Mouse (Mus musculus): Measurements from ENCODE around the gene Tmem132d.

Gene Tmem132d

GRCm38 (mm10) chr5:128405071-128405470, 27.8 kb downstream of the Tmem132d start:
- no peak for DNase-seq (ENCODE audit: low spot score)

DNA sequence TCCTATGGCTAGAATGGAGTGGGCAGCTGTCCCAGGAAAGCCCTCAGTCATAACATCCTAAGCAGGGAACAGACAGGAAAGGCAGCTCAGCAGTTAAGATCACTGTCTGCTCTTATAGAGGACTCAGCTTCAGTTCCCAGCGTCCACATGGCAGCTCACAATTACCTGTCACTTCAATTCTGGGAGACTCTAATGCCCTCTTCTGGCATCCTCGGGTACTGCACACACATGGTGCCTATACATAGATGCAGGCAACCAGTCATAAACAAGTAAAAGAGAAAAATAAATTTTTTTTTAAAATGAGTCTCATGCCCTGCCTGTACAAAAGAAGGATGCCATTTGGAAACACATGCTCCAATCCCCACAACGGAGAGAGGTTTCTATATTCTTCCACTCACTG, 28.7 kb downstream of the Tmem132d start:
- DNase-seq (ENCODE audit: low spot score): no peak

DNA sequence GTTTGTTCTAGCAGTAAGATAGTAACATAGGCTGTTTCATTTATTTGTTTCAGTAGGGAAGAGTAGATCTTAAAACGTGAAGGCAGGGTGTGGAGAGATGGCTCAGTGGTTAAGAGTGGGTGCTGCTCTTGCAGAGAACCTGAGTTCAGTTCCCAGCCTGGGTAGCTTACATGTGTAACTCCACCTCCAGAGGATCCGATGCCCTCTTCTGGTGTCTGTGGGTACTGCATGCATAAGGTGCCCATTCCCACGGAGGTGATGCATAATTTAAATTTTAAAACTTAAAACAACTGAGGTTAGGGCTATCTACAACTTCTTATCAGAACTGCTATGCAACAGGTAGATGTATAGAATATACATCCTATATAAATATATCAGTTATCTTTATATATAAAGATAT, 40.5 kb downstream of the Tmem132d start:
- DNase-seq (ENCODE audit: low spot score): peak; percentile 10

DNA sequence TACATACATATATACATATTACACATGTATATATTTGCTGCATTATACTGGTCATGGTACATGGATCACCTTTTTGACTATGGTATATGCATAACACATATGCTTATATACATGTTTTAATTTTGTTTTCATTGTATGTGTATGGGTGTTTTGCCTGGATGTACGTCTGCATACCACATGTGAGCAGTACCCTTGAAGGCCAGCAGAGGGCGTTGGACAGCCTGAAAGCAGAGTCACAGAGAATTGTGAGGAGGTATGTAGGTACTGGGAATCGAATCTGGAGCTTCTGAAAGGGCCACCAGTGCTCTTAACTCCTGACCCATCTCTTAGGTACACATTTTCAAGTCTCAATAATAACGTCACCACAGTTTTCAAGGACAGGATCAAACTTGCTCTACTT, 43.2 kb downstream of the Tmem132d start:
- DNase-seq (ENCODE audit: low spot score): peak; percentile 38

- DNase-seq (ENCODE audit: low spot score): peak; percentile 69
Measured at GRCm38 (mm10) chr5:128388358-128389141, 44.3 kb downstream of the Tmem132d start.

GRCm38 (mm10) chr5:128369814-128370213, 63.1 kb downstream of the Tmem132d start:
- no peak for DNase-seq (ENCODE audit: low spot score)

GRCm38 (mm10) chr5:128369111-128369510, 63.8 kb downstream of the Tmem132d start:
- no peak for DNase-seq (ENCODE audit: low spot score)

DNA sequence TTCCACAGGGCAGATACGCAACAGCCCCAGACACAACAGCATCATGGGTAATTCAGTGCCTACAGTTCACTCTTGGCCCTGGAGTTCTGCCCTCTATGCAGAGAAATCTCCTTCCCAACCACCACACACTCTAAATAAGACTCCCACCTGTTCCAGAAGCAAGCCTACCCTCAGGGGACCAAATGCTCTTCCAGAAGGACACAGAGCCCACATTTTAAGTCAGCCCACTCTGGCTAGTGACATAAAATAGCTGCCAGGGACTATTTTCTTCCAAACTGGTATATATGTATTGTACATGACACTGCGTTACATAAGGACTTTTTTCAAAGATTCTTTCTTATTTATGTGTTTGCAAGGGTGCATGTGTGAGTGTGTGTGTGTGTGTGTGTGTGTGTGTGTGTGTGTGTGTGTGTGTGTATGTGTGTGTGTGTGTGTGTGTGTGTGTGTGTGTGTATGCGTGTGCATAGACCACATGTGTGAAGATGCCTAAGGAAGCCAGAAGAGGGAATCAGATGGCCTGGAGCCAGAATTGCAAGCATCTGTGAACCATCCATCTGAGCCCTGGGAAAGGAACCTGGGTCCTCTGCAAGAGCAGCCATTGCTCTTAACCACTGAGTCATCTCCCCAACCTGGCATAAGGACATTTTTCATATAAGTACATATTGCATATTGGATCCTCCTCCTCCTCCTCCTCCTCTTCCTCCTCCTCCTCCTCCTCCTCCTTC, 67.5 kb downstream of the Tmem132d start:
- no peak for DNase-seq (ENCODE audit: low spot score)

- DNase-seq (ENCODE audit: low spot score): no peak
Measured at GRCm38 (mm10) chr5:128360946-128361675, 71.8 kb downstream of the Tmem132d start.

DNA sequence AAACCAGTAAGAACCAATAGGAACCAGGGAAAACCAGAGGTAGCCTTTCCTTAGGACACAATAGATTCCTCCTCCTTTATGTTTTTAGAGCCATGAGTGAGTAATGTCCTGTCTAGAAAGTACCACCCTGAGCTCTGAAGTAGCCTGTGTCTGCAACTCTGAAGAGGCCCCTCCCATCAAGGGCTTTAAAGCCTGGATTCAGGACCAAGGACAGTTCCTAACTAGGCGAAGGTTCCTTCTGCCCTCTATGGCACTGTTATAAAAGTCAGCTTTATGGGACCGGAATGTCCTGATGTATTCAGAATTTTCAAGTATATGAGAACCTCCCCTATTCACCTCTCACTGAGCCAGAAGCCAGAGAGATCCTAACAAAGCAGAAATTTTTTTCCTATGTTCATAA, 84.0 kb downstream of the Tmem132d start:
- peak; percentile 86 for DNase-seq (ENCODE audit: low spot score)

DNA sequence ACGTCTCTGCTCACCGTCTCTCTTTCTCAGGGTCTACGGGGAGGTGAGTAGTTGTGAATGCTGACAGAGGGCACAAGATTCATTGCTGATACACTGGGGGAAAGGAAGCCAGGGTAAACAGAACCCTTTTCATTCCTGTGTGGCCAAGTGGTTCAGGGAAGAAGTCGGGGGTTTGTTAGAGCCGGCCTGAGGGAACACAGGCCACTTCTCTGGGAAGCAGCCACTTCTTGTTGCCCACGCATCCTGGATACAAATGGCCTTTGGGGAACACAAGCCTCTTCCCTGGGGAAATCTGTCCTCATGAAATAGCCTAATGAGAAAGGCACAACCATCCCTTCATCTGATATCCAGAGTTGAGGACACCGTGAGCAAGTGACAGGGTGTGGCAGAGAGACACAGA, 96.0 kb downstream of the Tmem132d start:
- no peak for DNase-seq (ENCODE audit: low spot score)

GRCm38 (mm10) chr5:128332766-128333165, 100.1 kb downstream of the Tmem132d start:
- DNase-seq (ENCODE audit: low spot score): no peak

DNA sequence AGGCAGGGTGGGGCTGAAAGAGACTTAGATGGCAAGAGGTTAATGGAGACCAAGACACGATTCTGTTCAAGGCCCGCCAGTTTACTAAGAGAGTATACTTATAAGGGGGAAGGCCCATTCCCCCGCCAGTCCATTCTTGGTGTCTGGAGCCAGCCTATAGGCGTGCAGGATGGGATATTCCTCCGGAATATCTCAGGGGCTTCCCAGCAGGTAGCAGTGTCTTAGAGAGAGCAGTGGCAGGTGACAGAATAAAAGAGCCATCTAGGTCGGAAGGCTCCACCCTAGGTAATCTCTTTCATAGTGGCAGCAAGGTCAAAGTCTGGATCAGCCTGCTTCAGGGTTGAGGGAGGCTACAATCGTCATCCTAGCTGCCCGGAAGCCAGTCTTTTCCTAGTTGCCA, 102.5 kb downstream of the Tmem132d start:
- DNase-seq (ENCODE audit: low spot score): no peak

- DNase-seq (ENCODE audit: low spot score): no peak
Measured at GRCm38 (mm10) chr5:128302387-128302786, 130.5 kb downstream of the Tmem132d start.

DNA sequence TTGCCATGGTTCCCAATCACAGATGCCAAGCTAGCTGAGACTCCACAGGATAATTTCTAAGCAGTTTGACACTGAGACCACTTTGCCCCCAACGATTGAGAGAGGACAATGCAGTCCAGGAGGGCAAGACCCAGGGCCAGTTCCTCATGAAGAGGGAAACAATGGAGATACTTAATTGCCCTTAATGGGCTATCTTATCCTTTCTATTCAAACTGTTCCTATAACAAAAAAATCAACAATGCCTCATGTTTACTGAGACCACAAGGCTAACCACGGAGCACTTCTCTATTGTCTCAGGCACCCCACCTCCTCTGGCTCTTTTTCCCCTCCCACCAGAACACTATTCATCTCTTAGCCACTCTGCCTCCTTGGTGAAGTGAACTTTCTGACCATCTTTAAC, 141.7 kb downstream of the Tmem132d start:
- DNase-seq (ENCODE audit: low spot score): no peak

DNA sequence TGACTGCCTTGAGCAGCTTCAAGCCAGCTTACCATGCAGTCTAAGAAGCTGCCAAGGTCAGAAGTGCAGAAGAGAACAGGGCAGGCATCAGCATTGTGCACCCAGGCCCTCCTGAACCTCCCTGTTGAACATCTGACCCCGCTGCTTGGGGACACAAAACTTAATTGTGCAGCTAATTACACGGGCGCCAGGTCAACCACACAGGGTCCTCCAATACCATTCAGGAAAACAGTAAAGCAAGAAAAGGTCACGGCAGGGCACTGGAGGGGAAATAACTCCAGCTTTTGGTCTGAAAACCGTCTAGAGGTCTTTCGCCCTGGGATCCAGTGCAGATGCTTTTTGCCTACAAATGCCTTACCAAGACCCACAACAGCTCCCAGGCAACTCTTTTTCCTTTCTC, 159.6 kb downstream of the Tmem132d start:
- DNase-seq (ENCODE audit: low spot score): peak; percentile 84

- DNase-seq (ENCODE audit: low spot score): no peak
Measured at GRCm38 (mm10) chr5:128267366-128267765, 165.5 kb downstream of the Tmem132d start.

DNA sequence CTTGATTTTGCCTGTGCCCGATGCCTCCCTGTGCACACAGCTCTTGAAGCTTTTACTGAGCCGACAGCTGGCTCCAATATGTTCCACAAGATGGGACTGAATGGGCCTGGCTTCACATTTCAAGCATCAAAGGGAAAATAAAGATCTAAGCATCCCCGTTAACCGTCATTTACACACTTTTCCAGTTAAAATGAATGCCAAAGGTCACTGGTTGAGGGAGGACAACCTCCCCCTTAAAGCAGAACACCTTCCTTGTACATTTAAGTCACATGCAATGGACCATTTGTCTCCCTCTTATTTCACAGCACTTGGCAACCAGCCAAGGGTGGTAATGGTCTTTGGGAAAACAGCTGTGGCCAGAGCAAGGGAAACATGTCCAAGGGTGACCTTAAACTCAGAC, 188.7 kb downstream of the Tmem132d start:
- peak; percentile 69 for DNase-seq (ENCODE audit: low spot score)

GRCm38 (mm10) chr5:128236638-128237335, 196.1 kb downstream of the Tmem132d start:
- DNase-seq (ENCODE audit: low spot score): peak; percentile 64

GRCm38 (mm10) chr5:128235611-128236010, 197.3 kb downstream of the Tmem132d start:
- DNase-seq (ENCODE audit: low spot score): no peak

DNA sequence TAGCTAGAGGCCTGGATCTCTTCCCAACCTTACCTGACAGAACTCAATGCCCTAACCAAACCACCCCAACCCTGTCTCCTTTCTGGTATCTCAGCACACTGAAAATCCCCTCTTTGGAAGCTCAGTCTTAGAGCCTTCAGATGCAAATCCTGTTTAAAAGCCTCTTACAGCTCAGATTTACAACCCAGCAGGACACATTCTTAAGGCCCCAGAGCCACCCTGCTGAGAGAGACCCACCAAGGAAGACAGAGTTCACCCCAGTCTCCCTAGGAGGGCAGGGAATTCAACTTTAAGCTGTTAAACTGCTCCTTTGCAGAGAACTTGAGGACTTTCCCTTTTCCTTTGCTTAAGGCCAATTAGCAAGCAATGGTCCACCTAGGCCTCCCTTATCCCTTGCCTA, 199.8 kb downstream of the Tmem132d start:
- DNase-seq (ENCODE audit: low spot score): no peak

DNA sequence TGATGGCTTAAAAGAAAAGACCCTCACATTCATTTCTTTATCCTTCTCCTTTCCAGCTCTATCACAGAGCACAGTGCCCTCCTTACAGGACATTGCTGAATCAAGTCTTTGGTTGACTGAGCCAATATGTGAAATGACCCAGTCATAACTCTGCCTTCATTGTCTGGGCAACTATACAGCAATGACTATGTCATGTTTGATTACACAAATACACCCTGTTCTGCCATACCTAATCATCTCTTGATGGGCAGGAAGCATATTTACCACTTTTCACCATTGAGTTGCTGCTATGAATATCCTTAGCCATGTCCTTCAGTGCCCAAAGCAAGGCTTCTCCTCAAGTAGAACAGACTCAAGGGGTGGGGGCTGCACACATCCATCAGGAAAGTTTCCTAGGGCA, 214.6 kb downstream of the Tmem132d start:
- no peak for DNase-seq (ENCODE audit: low spot score)

All from embryo, embryonic 10.5 days (tissue).